Mouse (Mus musculus): ENCODE measurements at regions not wholly inside any gene's neighbourhood (a gene's known extent, or its start where the extent isn't known, plus 50 kb on each side); places are given as distances from the start of the nearest gene placed in this dataset.

DNA sequence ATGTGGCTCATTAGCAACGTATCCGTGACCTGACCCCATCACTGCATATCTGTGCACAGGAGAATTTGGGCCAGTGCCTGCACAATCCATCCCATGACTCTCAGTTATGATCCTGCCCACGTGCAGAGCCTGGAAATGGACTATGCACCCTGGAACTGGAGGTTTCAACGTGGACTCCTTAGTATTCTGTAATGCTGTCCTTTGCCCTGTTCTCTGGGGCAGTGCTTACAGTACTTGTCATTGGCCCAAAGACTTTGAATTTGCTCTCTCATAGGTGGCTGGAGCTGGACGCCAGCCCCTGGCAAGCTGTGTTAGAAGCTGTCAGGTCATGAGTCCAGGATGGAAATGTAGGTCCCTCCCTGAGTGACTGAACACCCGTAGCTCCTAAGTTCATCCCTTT is 269.9 kb upstream of the Mki67 start:
- no peak for TF ChIP-seq POLR2A (IDR thresholded peaks at IDR 0.05; ENCODE audit: insufficient read length, low read depth)
- TF ChIP-seq TCF3 (IDR thresholded peaks at IDR 0.05; ENCODE audit: insufficient read length, low read depth): no peak
- TF ChIP-seq TCF12 (IDR thresholded peaks at IDR 0.05; ENCODE audit: insufficient read depth, poor library complexity, severe bottlenecking): no peak
- TF ChIP-seq MYOD1 (IDR thresholded peaks at IDR 0.05; ENCODE audit: control insufficient read depth in 1 of 3, insufficient read length in 2 of 3, low read depth in 2 of 3): no peak

All from myocyte (in vitro differentiated cells).